Mouse (Mus musculus): ENCODE data around the gene Cygb.

Cygb gene

GRCm38 (mm10) chr11:116656348-116657191 lies 2.5 kb upstream of the Cygb start:
- DNase-seq (ENCODE audit: low spot score in 2 of 2), result no peak

- no peak for DNase-seq (ENCODE audit: low spot score in 2 of 2)
Observed at GRCm38 (mm10) chr11:116653709-116654221, 348 bp downstream of the Cygb start.

GRCm38 (mm10) chr11:116653234-116653633 lies 879 bp downstream of the Cygb start, which contains the start of gene Prcd:
Gene Prcd (plus strand): TSS chr11:116653534.
- no peak for DNase-seq (ENCODE audit: low spot score in 2 of 2)

- no peak for DNase-seq (ENCODE audit: low spot score in 2 of 2)
Observed at GRCm38 (mm10) chr11:116652330-116653098, 1.6 kb downstream of the Cygb start.

GRCm38 (mm10) chr11:116651339-116651738 lies 2.8 kb downstream of the Cygb start:
- no peak for DNase-seq (ENCODE audit: low spot score in 2 of 2)

GRCm38 (mm10) chr11:116650811-116651210 lies 3.3 kb downstream of the Cygb start:
- DNase-seq (ENCODE audit: low spot score in 2 of 2), result no peak

- no peak for DNase-seq (ENCODE audit: low spot score in 2 of 2)
Observed at GRCm38 (mm10) chr11:116649711-116650337, 4.3 kb downstream of the Cygb start.

- DNase-seq (ENCODE audit: low spot score in 2 of 2), result no peak
Observed at GRCm38 (mm10) chr11:116648976-116649375, 5.1 kb downstream of the Cygb start.

GRCm38 (mm10) chr11:116648213-116648921 lies 5.7 kb downstream of the Cygb start:
- DNase-seq (ENCODE audit: low spot score in 2 of 2), result no peak

- no peak for DNase-seq (ENCODE audit: low spot score in 2 of 2)
Observed at GRCm38 (mm10) chr11:116647340-116647991, 6.6 kb downstream of the Cygb start.

GRCm38 (mm10) chr11:116646771-116647170 lies 7.3 kb downstream of the Cygb start:
- no peak for DNase-seq (ENCODE audit: low spot score in 2 of 2)

GRCm38 (mm10) chr11:116646136-116646535 lies 8.0 kb downstream of the Cygb start:
- DNase-seq (ENCODE audit: low spot score in 2 of 2), result no peak

GRCm38 (mm10) chr11:116645446-116646110 lies 8.5 kb downstream of the Cygb start:
- no peak for DNase-seq (ENCODE audit: low spot score in 2 of 2)

GRCm38 (mm10) chr11:116644225-116645112 lies 9.6 kb downstream of the Cygb start:
- DNase-seq (ENCODE audit: low spot score in 2 of 2), result no peak

GRCm38 (mm10) chr11:116643579-116644224 lies 10.4 kb downstream of the Cygb start:
- no peak for DNase-seq (ENCODE audit: low spot score in 2 of 2)

- DNase-seq (ENCODE audit: low spot score in 2 of 2), result peak; percentile 67 to 83
Observed at GRCm38 (mm10) chr11:116642681-116643578, 11.2 kb downstream of the Cygb start.

- DNase-seq (ENCODE audit: low spot score in 2 of 2), result no peak
Observed at GRCm38 (mm10) chr11:116641731-116642130, 12.4 kb downstream of the Cygb start.

GRCm38 (mm10) chr11:116641168-116641567 lies 12.9 kb downstream of the Cygb start:
- peak in 1 of 2 experiments; percentile 46 for DNase-seq (ENCODE audit: low spot score in 2 of 2)
